Mouse (Mus musculus): ENCODE results near the gene Kif22.
"Not testable (repeated sequence)": the region's sequence is repeated elsewhere in the genome, so short reads cannot be mapped to it uniquely, and the experiment has no call there.

The Kif22 gene

GRCm38 (mm10) chr7:127041851-127042672 lies at the start of gene Kif22:
TSS of gene Kif22 (minus strand) at chr7:127042471.
- peak; percentile 91 to 92 for DNase-seq

GRCm38 (mm10) chr7:127091114-127091896 lies 49.0 kb upstream of the Kif22 start, which contains the start of gene AI467606:
TSS of gene AI467606 (plus strand) at chr7:127091359.
- DNase-seq = peak; percentile 89

GRCm38 (mm10) chr7:127090154-127091113 lies 48.2 kb upstream of the Kif22 start:
- no peak for DNase-seq

GRCm38 (mm10) chr7:127088901-127089845 lies 46.9 kb upstream of the Kif22 start:
- peak; percentile 50 to 61 for DNase-seq

- DNase-seq = no peak
These were observed 45.8 kb upstream of the Kif22 start for GRCm38 (mm10) chr7:127088083-127088482.

- not testable (repeated sequence) for DNase-seq
These were observed 45.2 kb upstream of the Kif22 start, which contains the start of gene Zg16 for GRCm38 (mm10) chr7:127087278-127088010. TSS of gene Zg16 (minus strand) at chr7:127087328.

GRCm38 (mm10) chr7:127085751-127086150 lies 43.5 kb upstream of the Kif22 start:
- DNase-seq = not testable (repeated sequence)

GRCm38 (mm10) chr7:127084794-127085193 lies 42.5 kb upstream of the Kif22 start:
- DNase-seq = no peak

GRCm38 (mm10) chr7:127083689-127084088 lies 41.4 kb upstream of the Kif22 start:
- DNase-seq = no peak

GRCm38 (mm10) chr7:127082995-127083394 lies 40.7 kb upstream of the Kif22 start:
- no peak for DNase-seq

- no peak for DNase-seq
These were observed 40.0 kb upstream of the Kif22 start for GRCm38 (mm10) chr7:127082271-127082670.

- no peak for DNase-seq
These were observed 37.8 kb upstream of the Kif22 start for GRCm38 (mm10) chr7:127080045-127080444.

- no peak for DNase-seq
These were observed 35.4 kb upstream of the Kif22 start for GRCm38 (mm10) chr7:127077692-127078091.

- DNase-seq = no peak
These were observed 33.9 kb upstream of the Kif22 start for GRCm38 (mm10) chr7:127076188-127076587.

- no peak for DNase-seq
These were observed 30.9 kb upstream of the Kif22 start for GRCm38 (mm10) chr7:127073221-127073620.

- DNase-seq = no peak
These were observed 28.7 kb upstream of the Kif22 start for GRCm38 (mm10) chr7:127070871-127071413.

- no peak for DNase-seq
These were observed 24.0 kb upstream of the Kif22 start for GRCm38 (mm10) chr7:127066317-127066716.

GRCm38 (mm10) chr7:127065538-127065937 lies 23.3 kb upstream of the Kif22 start:
- DNase-seq = no peak

- DNase-seq = no peak
These were observed 12.8 kb upstream of the Kif22 start for GRCm38 (mm10) chr7:127055026-127055585.

GRCm38 (mm10) chr7:127031244-127031643 lies 11.0 kb downstream of the Kif22 start:
- no peak for DNase-seq
